Mouse (Mus musculus) myocyte (in vitro differentiated cells): Measurements from ENCODE around the gene Cd19.

Experiments
- CEBPB ChIP-seq: IDR thresholded peaks from 2 replicates; pipeline ENCODE4 v1.6.1; 2011; ENCODE audit warnings: mild to moderate bottlenecking, moderate library complexity; ENCODE audit not compliant: poor library complexity, insufficient read depth, severe bottlenecking
- E2F4 ChIP-seq: IDR thresholded peaks from one replicate; pipeline ENCODE4 v1.6.1; 2011; ENCODE audit warnings: mild to moderate bottlenecking, control low read depth, moderate library complexity; ENCODE audit not compliant: insufficient read depth
- MAX ChIP-seq: IDR thresholded peaks from one replicate; pipeline ENCODE4 v1.6.1; 2011; ENCODE audit warnings: low read depth, mild to moderate bottlenecking, control low read depth
- MYOD1 ChIP-seq, 3 experiments: IDR thresholded peaks; one replicate each; pipeline ENCODE4 v1.6.1; 2011; ENCODE audit warnings: control low read depth in 2 of 3, low read depth in 2 of 3, mild to moderate bottlenecking in 2 of 3, moderate library complexity in 1 of 3; ENCODE audit not compliant: insufficient read length in 2 of 3, control insufficient read depth in 1 of 3
- MYOG ChIP-seq, 3 experiments: IDR thresholded peaks; one replicate each; pipeline ENCODE4 v1.6.1; 2011; ENCODE audit warnings: control low read depth in 2 of 3, low read depth in 2 of 3, mild to moderate bottlenecking in 2 of 3; ENCODE audit not compliant: insufficient read length in 2 of 3, control insufficient read depth in 1 of 3, insufficient read depth in 1 of 3
- POLR2A ChIP-seq: IDR thresholded peaks from one replicate; pipeline ENCODE4 v1.6.1; 2011; ENCODE audit warnings: low read depth, mild to moderate bottlenecking, control low read depth, moderate library complexity; ENCODE audit not compliant: insufficient read length
- POLR2AphosphoS2 ChIP-seq: IDR thresholded peaks from one replicate; pipeline ENCODE4 v1.6.1; 2011; ENCODE audit warnings: low read depth, control low read depth; ENCODE audit not compliant: insufficient read length
- REST ChIP-seq: IDR thresholded peaks from one replicate; pipeline ENCODE4 v1.6.1; 2011; ENCODE audit warnings: mild to moderate bottlenecking, control low read depth, moderate library complexity; ENCODE audit not compliant: insufficient read depth, insufficient read length
- SRF ChIP-seq: IDR thresholded peaks from one replicate; pipeline ENCODE4 v1.6.1; 2011; ENCODE audit warnings: low read depth; ENCODE audit not compliant: control insufficient read depth, insufficient read length
- TCF12 ChIP-seq: IDR thresholded peaks from one replicate; pipeline ENCODE4 v1.6.1; 2011; ENCODE audit warnings: mild to moderate bottlenecking, control low read depth; ENCODE audit not compliant: poor library complexity, insufficient read depth, severe bottlenecking
- TCF3 ChIP-seq: IDR thresholded peaks from one replicate; pipeline ENCODE4 v1.6.1; 2011; ENCODE audit warnings: low read depth, control low read depth; ENCODE audit not compliant: insufficient read length
- USF1 ChIP-seq: IDR thresholded peaks from one replicate; pipeline ENCODE4 v1.6.1; 2011; ENCODE audit warnings: low read depth, mild to moderate bottlenecking, control low read depth, moderate library complexity

GRCm38 (mm10) chr7:126424161-126424560 is 9.5 kb upstream of the Cd19 start:
- TF ChIP-seq POLR2A (no peak), TCF12 (no peak), MAX (no peak), CEBPB (no peak), USF1 (no peak), E2F4 (no peak), TCF3 (no peak), MYOG (IDR thresholded peaks at IDR 0.05; ENCODE audit: control insufficient read depth in 1 of 3, insufficient read depth in 1 of 3, insufficient read length in 2 of 3, low read depth in 2 of 3) (no peak), POLR2AphosphoS2 (no peak), REST (no peak), MYOD1 (IDR thresholded peaks at IDR 0.05; ENCODE audit: control insufficient read depth in 1 of 3, insufficient read length in 2 of 3, low read depth in 2 of 3) (no peak), SRF (no peak)
